Mouse (Mus musculus): ENCODE data around the gene Pphln1. TPM values are rescaled to one million over a fixed set of nuclear protein-coding genes. Genes with fewer than 3 reads are reported as not detected.

Gene Pphln1
- polyA plus RNA-seq, 1 experiment, result 14.5 TPM

DNA sequence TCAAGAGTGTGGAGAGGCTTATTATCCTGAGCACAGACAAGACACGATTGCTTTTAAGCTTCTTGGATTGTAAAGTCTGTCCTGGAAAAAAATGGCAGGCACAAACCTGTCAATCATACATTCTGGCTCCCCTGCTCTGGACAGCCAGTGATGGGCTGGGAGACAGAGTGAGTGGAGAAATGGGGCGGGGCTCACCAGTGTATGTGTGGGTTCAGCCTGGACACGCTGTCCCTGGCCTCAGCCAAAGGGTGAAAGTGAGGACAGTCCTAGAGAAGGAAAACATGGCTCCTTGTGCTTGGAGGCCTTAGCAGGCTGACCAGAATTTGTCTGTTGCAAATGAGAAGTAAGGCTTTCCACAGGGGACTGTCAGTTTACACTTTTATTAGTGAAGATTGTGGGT is 50.7 kb downstream of the Pphln1 start:
- 93% methylated on average over 3 of the region's 3 CpGs for WGBS
- Histone ChIP-seq H3K4me1 (replicated peaks; ENCODE audit: control insufficient read depth, insufficient read depth, low read length) (no peaks in the 10 kb centered on the region), H3K27ac (ENCODE audit: control insufficient read depth, insufficient read depth, low read length) (no peak overlapping the region), H3K4me3 (ENCODE audit: control insufficient read depth, insufficient read depth, low read length) (no peak overlapping the region), H3K36me3 (ENCODE audit: control insufficient read depth, insufficient read depth, low read length) (0 out of 2 replicates have a peak, but pooled peaks cover under 1% of the 10 kb centered on the region), H3K27me3 (ENCODE audit: control insufficient read depth, insufficient read depth, low read length) (no peaks in the 10 kb centered on the region)
- no peak for DNase-seq
- no peak for TF ChIP-seq CTCF (IDR thresholded peaks at IDR 0.05; ENCODE audit: borderline replicate concordance, control insufficient read depth, extremely low read depth, insufficient read depth, low read length, poor library complexity)
- TF ChIP-seq POLR2A (IDR thresholded peaks at IDR 0.05; ENCODE audit: control insufficient read depth, extremely low read depth, insufficient read depth, low read length, poor library complexity), result no peak

DNA sequence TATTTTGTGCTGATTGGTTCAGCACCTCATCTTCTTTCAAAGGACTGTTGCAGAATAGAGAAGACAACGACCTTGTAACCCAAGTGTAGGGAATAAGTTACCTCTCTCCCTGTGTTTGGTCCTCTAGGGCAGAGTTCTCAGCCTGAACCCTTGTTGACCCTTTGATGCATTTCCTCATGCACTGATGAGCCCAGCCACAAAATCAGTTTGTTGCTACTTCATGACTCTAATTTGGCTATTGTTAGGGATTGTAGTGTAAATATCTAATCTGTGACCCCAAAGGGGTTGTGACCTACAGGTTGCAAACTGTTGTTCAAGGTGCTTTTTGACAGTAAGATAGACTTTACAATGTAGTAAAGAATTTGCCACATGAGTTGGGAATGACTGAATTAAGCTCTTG is 55.1 kb downstream of the Pphln1 start:
- DNase-seq, result no peak
- Histone ChIP-seq H3K27ac (ENCODE audit: control insufficient read depth, insufficient read depth, low read length) (no peak overlapping the region), H3K27me3 (ENCODE audit: control insufficient read depth, insufficient read depth, low read length) (no peaks in the 10 kb centered on the region), H3K36me3 (ENCODE audit: control insufficient read depth, insufficient read depth, low read length) (peaks cover 13% of the 10 kb centered on the region), H3K4me1 (replicated peaks; ENCODE audit: control insufficient read depth, insufficient read depth, low read length) (no peaks in the 10 kb centered on the region), H3K4me3 (ENCODE audit: control insufficient read depth, insufficient read depth, low read length) (no peak overlapping the region)
- WGBS, result 97% methylated on average over 1 of the region's 1 CpGs
- TF ChIP-seq CTCF (IDR thresholded peaks at IDR 0.05; ENCODE audit: borderline replicate concordance, control insufficient read depth, extremely low read depth, insufficient read depth, low read length, poor library complexity) (no peak), POLR2A (IDR thresholded peaks at IDR 0.05; ENCODE audit: control insufficient read depth, extremely low read depth, insufficient read depth, low read length, poor library complexity) (no peak)

DNA sequence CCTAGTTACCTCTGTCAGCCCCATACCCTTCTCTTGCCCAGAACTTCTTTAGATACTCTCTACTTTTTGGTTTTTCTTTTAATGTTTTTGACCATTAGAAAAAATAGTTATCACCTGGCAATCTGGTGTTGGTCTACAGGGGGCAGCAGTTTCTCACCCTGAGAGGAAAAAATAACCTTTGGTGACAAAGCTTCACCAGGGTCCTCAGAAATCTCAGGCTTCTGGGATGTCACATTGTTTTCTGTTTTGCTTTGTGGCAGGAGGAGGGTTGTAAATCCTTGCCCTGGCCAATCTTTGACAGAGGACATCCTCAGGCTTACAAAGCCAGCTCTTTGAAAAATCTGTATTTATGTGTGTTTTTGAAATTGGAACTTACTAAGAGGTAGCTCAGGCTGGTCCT is 57.9 kb downstream of the Pphln1 start:
- Histone ChIP-seq H3K36me3 (ENCODE audit: control insufficient read depth, insufficient read depth, low read length) (peaks cover 16% of the 10 kb centered on the region), H3K4me3 (ENCODE audit: control insufficient read depth, insufficient read depth, low read length) (no peak overlapping the region), H3K27ac (ENCODE audit: control insufficient read depth, insufficient read depth, low read length) (no peak overlapping the region), H3K4me1 (replicated peaks; ENCODE audit: control insufficient read depth, insufficient read depth, low read length) (no peaks in the 10 kb centered on the region), H3K27me3 (ENCODE audit: control insufficient read depth, insufficient read depth, low read length) (no peaks in the 10 kb centered on the region)
- no peak for DNase-seq
- no peak for TF ChIP-seq CTCF (IDR thresholded peaks at IDR 0.05; ENCODE audit: borderline replicate concordance, control insufficient read depth, extremely low read depth, insufficient read depth, low read length, poor library complexity)

DNA sequence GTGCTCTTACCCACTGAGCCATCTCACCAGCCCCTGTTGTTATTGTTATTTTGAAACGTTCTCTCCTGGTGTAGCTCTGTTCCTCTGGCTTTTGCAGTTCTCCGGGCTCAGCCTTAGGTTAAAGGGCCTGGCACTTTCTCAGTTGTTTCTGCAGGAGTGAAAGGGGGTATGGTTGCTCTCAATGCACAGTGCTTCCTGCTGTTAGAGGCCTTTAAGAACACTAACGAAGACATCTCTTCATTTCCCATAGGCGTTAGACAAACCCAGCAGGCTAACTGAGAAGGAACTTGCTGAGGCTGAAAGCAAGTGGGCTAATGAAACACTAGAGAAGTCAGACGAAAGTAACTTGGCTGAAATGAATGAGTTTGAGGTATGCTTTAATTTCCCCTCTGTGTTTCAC is 61.3 kb downstream of the Pphln1 start:
- no peak overlapping the region for H3K4me3 ChIP-seq (ENCODE audit: control insufficient read depth, insufficient read depth, low read length)
- peaks cover 13% of the 10 kb centered on the region for H3K36me3 ChIP-seq (ENCODE audit: control insufficient read depth, insufficient read depth, low read length)
- 96% methylated on average over 5 of the region's 5 CpGs for WGBS
- no peaks in the 10 kb centered on the region for H3K27me3 ChIP-seq (ENCODE audit: control insufficient read depth, insufficient read depth, low read length)
- no peaks in the 10 kb centered on the region for H3K4me1 ChIP-seq (replicated peaks; ENCODE audit: control insufficient read depth, insufficient read depth, low read length)
- TF ChIP-seq CTCF (IDR thresholded peaks at IDR 0.05; ENCODE audit: borderline replicate concordance, control insufficient read depth, extremely low read depth, insufficient read depth, low read length, poor library complexity) (no peak), POLR2A (IDR thresholded peaks at IDR 0.05; ENCODE audit: control insufficient read depth, extremely low read depth, insufficient read depth, low read length, poor library complexity) (no peak)
- H3K27ac ChIP-seq (ENCODE audit: control insufficient read depth, insufficient read depth, low read length), result no peak overlapping the region
- DNase-seq, result no peak

DNA sequence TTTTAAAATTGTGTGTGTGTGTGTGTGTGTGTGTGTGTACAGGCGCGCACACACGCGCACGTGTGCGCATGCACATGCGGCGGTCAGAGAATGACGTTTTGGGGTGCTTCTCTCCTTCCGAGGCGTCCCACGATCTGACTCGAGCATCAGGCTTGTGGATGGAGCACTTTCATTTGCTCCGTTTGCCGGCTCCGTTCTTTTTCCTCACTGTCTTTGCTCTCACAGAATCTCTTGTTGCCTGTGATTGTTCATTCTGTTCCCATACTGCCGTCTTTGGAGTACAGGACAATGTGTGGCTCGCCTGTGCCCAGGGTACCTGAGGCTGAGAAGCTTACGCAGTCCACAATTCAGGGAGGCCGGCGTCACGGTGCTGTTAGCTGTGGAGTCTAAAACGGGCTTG is 62.9 kb downstream of the Pphln1 start:
- H3K27me3 ChIP-seq (ENCODE audit: control insufficient read depth, insufficient read depth, low read length), result no peaks in the 10 kb centered on the region
- H3K4me3 ChIP-seq (ENCODE audit: control insufficient read depth, insufficient read depth, low read length), result no peak overlapping the region
- no peak for TF ChIP-seq CTCF (IDR thresholded peaks at IDR 0.05; ENCODE audit: borderline replicate concordance, control insufficient read depth, extremely low read depth, insufficient read depth, low read length, poor library complexity)
- TF ChIP-seq POLR2A (IDR thresholded peaks at IDR 0.05; ENCODE audit: control insufficient read depth, extremely low read depth, insufficient read depth, low read length, poor library complexity), result no peak
- peaks cover 12% of the 10 kb centered on the region for H3K36me3 ChIP-seq (ENCODE audit: control insufficient read depth, insufficient read depth, low read length)
- H3K27ac ChIP-seq (ENCODE audit: control insufficient read depth, insufficient read depth, low read length), result no peak overlapping the region
- H3K4me1 ChIP-seq (replicated peaks; ENCODE audit: control insufficient read depth, insufficient read depth, low read length), result no peaks in the 10 kb centered on the region
- no peak for DNase-seq
- 98% methylated on average over 23 of the region's 23 CpGs for WGBS

DNA sequence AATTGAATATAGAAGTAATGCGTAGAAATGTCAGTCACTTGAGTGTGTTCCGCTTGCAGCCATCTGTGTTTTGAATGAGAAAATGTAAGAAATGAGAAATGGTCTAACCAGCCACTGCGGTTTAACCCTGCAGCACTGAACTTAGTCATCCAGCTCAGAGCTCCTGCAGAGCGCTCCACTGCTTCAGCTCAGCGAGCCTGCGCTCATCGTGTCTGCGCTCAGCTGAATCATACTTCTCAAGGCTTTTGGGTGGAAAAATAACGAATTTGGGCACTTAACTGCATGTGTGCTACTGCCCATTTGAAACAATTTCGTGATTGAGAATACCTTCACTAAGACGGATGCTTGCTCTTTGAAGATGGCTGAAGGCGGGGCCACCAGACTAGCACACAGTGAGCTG is 73.5 kb downstream of the Pphln1 start:
- Histone ChIP-seq H3K27me3 (ENCODE audit: control insufficient read depth, insufficient read depth, low read length) (no peaks in the 10 kb centered on the region), H3K27ac (ENCODE audit: control insufficient read depth, insufficient read depth, low read length) (no peak overlapping the region), H3K4me3 (ENCODE audit: control insufficient read depth, insufficient read depth, low read length) (no peak overlapping the region), H3K4me1 (replicated peaks; ENCODE audit: control insufficient read depth, insufficient read depth, low read length) (peaks cover 7% of the 10 kb centered on the region), H3K36me3 (ENCODE audit: control insufficient read depth, insufficient read depth, low read length) (no peaks in the 10 kb centered on the region)
- no peak for DNase-seq
- WGBS, result 88% methylated on average over 12 of the region's 12 CpGs
- TF ChIP-seq POLR2A (IDR thresholded peaks at IDR 0.05; ENCODE audit: control insufficient read depth, extremely low read depth, insufficient read depth, low read length, poor library complexity) (no peak), CTCF (IDR thresholded peaks at IDR 0.05; ENCODE audit: borderline replicate concordance, control insufficient read depth, extremely low read depth, insufficient read depth, low read length, poor library complexity) (no peak)

DNA sequence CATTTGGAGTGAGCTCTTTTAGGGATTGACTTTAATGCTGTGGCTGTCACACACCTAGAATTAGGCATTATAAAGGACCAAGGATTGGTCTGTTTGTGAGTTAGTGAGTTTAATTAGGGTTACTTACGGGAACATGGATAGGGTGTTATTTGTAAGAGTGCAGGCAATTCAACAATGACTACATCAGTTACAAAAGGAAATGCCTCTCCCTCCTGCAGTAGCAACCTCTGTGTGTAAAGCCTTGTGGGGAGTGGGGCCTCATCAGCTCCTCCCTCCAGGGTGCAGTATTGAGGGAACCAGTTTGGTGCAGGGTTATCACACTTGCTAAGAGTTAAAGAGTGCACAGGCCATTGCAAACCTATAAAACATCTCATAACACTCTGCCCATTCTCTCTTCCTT is 73.9 kb downstream of the Pphln1 start:
- Histone ChIP-seq H3K27me3 (ENCODE audit: control insufficient read depth, insufficient read depth, low read length) (no peaks in the 10 kb centered on the region), H3K4me3 (ENCODE audit: control insufficient read depth, insufficient read depth, low read length) (no peak overlapping the region), H3K36me3 (ENCODE audit: control insufficient read depth, insufficient read depth, low read length) (no peaks in the 10 kb centered on the region), H3K27ac (ENCODE audit: control insufficient read depth, insufficient read depth, low read length) (no peak overlapping the region), H3K4me1 (replicated peaks; ENCODE audit: control insufficient read depth, insufficient read depth, low read length) (peaks cover 7% of the 10 kb centered on the region)
- TF ChIP-seq POLR2A (IDR thresholded peaks at IDR 0.05; ENCODE audit: control insufficient read depth, extremely low read depth, insufficient read depth, low read length, poor library complexity), result no peak
- no peak for DNase-seq
- 100% methylated on average over 1 of the region's 1 CpGs for WGBS
